Mouse (Mus musculus) adrenal gland, adult 2 months (tissue): Measurements from ENCODE around the gene Gm20905. TPM values are rescaled to one million over a fixed set of nuclear protein-coding genes. Genes with fewer than 3 reads are reported as not detected.
"Not testable (repeated sequence)": the region's sequence is repeated elsewhere in the genome, so short reads cannot be mapped to it uniquely, and the experiment has no call there.

Experiments
- DNase-seq: peaks from one replicate; pipeline ENCODE4 v3.0.0; 2021
- long read RNA-seq: library from polyadenylated mRNA; stranded (forward); transcript quantifications from one replicate; pipeline ENCODE4 v2.0.0, GENCODE M21; 2021
- polyA plus RNA-seq: library from polyadenylated mRNA; depleted of rRNA; stranded (reverse); fragments of >200 nt; gene quantifications from 2 replicates; pipeline ENCODE4 v1.2.3, GENCODE M21; 2012; rRNA removed
- total RNA-seq, 2 experiments: library from RNA; stranded (reverse); gene quantifications; 2 replicates each; pipeline ENCODE4 v1.2.3; 2021

The Gm20905 gene
- total RNA-seq (not detected), polyA plus RNA-seq (not detected in 2 replicates)
- long read RNA-seq, result 0 reads

GRCm38 (mm10) chrY:37259503-37259902, at the start of gene Gm20905:
Gene Gm20905, minus strand, starts transcription at chrY:37259603.
- DNase-seq, result not testable (repeated sequence)
